ENCODE assay signal across 8 mouse cellular contexts in genomic region chr5:98328848-98329624, GRCm38 (mm10). TPM values are rescaled to one million over a fixed set of nuclear protein-coding genes. Genes with fewer than 3 reads are reported as not detected.
DNase-seq lines count a peak whose midpoint lies in the region; ATAC-seq and TF ChIP-seq lines count a peak whose summit lies in the region.

Gene Cfap299, plus strand, starts transcription at chr5:98329304.

- H3K4me1 ChIP-seq in hindbrain, embryonic 15.5 days (replicated peaks): peaks cover 4% of the 10 kb centered on the region

- peaks cover 18% of the 10 kb centered on the region for H3K27me3 ChIP-seq in Patski
- peaks cover 19% of the 10 kb centered on the region for H3K27me3 ChIP-seq in hindbrain, embryonic 15.5 days

- H3K9ac ChIP-seq in hindbrain, embryonic 15.5 days: peak within 1 kb of the TSS; percentile 37

- POLR2A ChIA-PET in Patski (lab: Charles Lee): no interaction called here

- no peaks in the 10 kb centered on the region for H3K36me3 ChIP-seq in hindbrain, embryonic 15.5 days

- H3K9me3 ChIP-seq in hindbrain, embryonic 15.5 days: no peaks in the 10 kb centered on the region

- ATAC-seq in Patski: peak; percentile 98
- peak; percentile 96 for ATAC-seq in hindbrain, embryonic 15.5 days (ENCODE audit: low FRiP score, low read depth)

- H3K27ac ChIP-seq in hindbrain, embryonic 15.5 days (replicated peaks): no peak within 1 kb of the TSS

- H3K4me2 ChIP-seq in hindbrain, embryonic 15.5 days: peak within 1 kb of the TSS; percentile 98

- TF ChIP-seq CTCF in Patski (IDR thresholded peaks at IDR 0.05): peak; percentile 100

- in situ Hi-C loops in Patski (cut with MboI; ENCODE audit: low pct_unique_long_range_greater_than_20kb): loop anchor here (5.0 to 25.0 kb wide), 3 partner anchors 114 to 1258 kb away; no protein-coding TSS in a partner anchor

- CTCF ChIA-PET in Patski (lab: Charles Lee): interaction anchor here (0.9 to 3.4 kb wide), 5 partner anchors 45 to 549 kb away, joined by 3 to 12 read pairs (median 3); no protein-coding TSS in a partner anchor

- DNase-seq in Patski (ENCODE audit: low read depth, low spot score): peak; percentile 34
- peak; percentile 93 to 96 for DNase-seq in cerebellum, postnatal 14 days
- DNase-seq in frontal cortex, postnatal 36 days (ENCODE audit: low spot score in 2 of 2): peak; percentile 88 to 89
- peak; percentile 80 to 83 for DNase-seq in layer of hippocampus, postnatal 36 days
- peak; percentile 63 for DNase-seq in lung, postnatal 25 days (ENCODE audit: low spot score)
- peak; percentile 83 for DNase-seq in retina, postnatal 1 day
- DNase-seq in thymus, postnatal 4 days: peak; percentile 84

- H3K4me3 ChIP-seq in hindbrain, embryonic 15.5 days: peak within 1 kb of the TSS; percentile 61

- WGBS in hindbrain, embryonic 15.5 days: 1% methylated on average over 46 of the region's 46 CpGs

RNA-seq across cellular contexts. Expression of gene Cfap299, which starts in this region (rescaled TPM):
- 0.23 TPM for polyA plus RNA-seq in Patski (2021)
- polyA plus RNA-seq in hindbrain, embryonic 15.5 days (2015; fragmentation: Nextera tagmentation; extraction: Ambion mirVana): 1.6 and 2.3 TPM in 2 replicates
- under 1 TPM in 1 of 2 experiments, not detected in 1; 0.70 TPM for total RNA-seq in layer of hippocampus, postnatal 36 days (2021)

Comparison
In these comparisons a context has a peak if more than half of its experiments do, and no peak if none do; other contexts are left out.
1. Peak in DNase-seq and ATAC-seq in Patski; RNA of the gene not detected or under 1 TPM.
2. Peak in DNase-seq in layer of hippocampus, postnatal 36 days; RNA of the gene not detected or under 1 TPM.
3. DNase-seq: peak in every context shown above with its lines; median percentile 94 in cerebellum, postnatal 14 days; 88 in frontal cortex, postnatal 36 days; 84 in thymus, postnatal 4 days; 83 in retina, postnatal 1 day; 82 in layer of hippocampus, postnatal 36 days; 63 in lung, postnatal 25 days; 34 in Patski.